Mouse (Mus musculus): ENCODE data around the gene Rundc3b.

Rundc3b gene

DNA sequence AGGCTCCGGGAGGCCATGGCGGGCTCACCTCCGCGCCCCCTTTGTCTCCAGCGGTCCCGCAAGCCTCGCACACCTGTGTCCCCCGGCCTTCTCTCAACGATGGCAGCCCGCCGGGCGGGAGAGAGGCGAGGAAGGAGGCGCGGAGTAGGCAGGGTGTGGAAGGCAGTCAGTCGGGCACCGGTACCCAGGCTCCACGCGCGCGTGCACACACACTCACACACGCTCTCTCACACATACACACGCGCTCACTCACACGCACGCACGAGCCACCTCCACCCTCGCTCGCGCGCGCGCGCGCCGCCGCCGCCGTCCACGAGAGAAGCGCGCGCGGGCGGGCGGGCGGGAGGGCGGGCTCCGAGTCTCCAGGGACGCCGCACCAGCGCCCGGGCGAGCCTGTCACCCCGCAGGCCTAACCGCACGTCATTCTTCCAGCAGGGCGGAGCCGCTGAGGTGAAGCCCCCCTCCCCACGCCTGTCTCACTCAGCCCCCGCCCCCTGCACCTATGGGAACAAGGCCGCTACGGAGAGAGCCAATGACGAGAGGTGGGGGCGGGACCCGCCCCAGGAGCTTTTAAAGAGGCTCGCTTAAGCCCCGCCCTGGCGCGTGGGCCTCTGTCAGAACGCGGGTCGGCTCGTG is at the start of gene Rundc3b:
Gene Rundc3b (minus strand): TSS at position 357 of the 636 bp plus-strand sequence.
- DNase-seq (ENCODE audit: low spot score) = peak; percentile 94

DNA sequence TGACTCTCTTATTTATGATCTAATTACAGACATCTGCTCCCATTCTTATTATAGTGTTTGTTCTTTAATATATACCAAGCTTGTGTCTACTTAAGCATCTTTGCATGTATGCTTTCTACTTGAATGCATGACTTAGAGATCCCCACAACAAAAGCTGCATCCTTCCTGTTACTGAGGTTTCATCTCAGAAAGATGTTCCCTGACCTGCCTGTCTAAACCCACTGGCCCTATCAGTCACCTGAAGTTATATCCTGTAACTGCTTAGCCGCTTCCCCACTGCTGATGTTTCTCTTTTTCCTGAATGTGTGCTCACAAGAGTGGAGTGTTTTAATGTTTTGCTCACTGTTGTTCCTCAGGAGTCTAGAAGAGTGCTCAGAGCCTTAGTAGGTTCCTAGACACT is 46.9 kb upstream of the Rundc3b start:
- no peak for DNase-seq (ENCODE audit: low spot score)

DNA sequence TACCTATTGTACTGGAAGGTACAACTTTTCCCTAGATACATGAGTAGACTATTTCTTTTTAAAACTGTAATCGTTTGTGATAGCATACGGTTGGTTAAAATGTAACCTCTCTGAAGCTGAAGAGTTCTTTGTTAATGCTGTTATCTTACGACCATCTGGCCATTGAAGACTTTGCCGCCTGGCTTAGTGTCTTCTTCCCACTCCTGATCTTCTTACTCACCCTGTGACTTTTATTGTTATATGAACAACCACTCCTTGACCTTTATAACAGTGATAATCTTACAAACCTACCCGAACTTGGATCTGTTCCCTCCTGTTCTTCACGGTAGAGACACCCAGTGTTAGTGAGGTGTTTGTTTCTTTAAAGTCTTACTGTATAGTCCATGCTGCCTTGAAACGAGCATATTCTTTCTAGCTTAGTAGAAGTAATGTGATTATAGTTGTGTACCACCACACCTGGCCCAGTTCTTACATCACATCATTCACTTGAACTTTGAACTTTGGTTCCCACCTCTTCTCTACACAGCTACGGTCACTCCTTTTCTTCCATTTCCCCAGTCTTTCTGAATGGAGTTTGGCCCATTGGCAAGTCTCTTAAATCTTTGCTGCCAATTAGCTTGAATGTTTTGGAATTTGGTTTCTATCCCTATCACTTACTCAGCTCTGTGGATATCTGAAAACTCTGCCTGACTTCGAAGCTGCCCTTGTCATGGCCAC is 45.2 kb upstream of the Rundc3b start:
- no peak for DNase-seq (ENCODE audit: low spot score)

DNA sequence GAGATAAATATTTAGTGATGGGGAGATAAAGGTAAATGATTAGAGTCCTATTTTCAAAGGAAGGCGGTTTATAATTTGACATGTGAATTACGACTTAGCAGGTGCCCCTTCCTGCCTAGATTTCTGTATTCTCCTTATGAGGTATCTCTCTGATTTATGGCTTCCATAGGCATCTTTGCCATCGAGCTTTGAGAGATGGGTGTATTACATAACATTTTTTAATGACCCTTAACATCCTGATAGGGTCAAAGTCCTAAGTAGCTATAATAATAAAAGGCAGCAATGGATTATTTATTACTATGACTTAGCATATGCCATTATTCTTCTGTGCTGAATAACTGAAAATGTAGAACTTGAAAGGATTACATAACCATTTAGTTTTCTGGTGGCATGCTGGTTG is 41.9 kb upstream of the Rundc3b start:
- DNase-seq (ENCODE audit: low spot score) = no peak

DNA sequence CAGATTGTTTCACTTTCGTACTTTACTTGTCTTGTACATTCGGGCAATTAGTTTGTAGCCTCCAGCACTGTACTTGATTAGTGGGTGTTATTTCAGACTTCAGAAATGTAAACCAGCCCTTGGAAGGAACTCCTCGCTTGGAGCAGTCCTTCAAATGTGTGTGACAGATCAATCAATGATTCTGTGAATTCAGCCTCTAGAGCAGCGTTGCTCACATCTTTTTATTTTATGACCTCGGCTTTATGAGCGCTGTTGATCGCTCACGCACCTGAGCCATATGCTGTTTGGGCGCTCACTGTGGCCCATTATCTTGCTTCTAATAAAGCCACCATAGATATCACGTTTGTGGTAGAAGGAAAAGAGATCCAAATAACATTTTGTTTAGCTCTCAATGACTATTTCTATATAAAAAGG is 38.0 kb upstream of the Rundc3b start:
- DNase-seq (ENCODE audit: low spot score) = no peak

DNA sequence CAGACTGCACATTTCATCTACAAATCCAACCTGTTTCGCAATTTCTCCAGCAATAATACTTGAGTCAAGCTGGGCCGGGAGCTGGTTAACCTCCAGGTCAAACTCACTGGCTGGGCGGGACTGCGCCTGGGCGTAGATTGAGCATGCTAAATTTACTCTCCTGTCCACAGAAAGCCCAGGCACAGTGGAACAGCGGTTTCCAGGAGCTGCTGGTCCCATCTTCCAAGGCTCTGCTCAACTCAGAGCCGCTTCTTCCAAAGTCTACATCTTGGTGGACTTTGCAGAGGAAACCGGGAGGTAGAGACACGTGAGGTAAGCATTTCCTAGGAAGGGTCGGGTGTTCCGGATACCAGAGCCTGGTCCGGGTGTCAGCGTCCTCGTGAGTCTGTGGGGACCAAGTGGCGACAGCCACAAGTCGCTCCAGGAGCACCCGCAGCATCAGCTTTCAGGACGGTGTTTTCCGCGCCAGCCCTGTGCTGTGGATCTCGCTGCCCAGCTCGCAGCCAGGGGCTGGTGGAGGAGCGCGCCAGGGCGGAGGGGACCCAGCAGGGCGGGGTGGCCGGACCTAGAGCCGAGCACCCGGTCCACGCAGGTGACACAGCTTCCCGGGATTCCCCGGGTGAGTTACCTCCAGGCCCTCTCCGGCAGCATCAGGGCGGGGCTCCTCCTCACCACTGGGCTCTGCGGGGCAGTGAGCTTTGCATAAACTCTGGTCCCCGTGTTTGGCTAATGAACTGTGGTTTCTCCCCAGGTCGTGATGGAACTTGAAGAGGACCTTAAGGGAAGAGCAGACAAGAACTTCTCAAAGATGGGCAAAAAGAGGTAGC is 37.4 kb upstream of the Rundc3b start, which contains the start of gene Abcb1a:
Gene Abcb1a (plus strand): TSS at position 167 of the 827 bp plus-strand sequence.
- DNase-seq (ENCODE audit: low spot score) = peak; percentile 47

DNA sequence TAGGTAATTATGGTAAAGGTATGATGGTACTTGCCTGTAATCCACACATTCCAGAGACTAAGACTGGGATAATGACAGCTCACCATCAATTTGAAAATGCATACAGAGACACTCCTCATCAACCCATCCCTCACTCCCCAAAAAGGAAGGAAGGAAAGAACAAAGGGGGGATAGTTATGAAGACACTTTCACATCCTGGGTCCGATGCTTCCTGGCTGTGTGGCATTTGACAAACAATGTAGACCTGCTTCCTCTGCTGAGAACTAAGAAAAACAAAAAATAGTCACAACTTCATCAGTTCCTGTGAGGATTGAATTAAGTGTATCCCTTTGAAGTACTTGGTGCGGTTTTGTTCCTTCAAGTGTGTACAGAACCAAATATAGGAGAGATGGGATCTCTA is 29.3 kb upstream of the Rundc3b start:
- DNase-seq (ENCODE audit: low spot score) = no peak

DNA sequence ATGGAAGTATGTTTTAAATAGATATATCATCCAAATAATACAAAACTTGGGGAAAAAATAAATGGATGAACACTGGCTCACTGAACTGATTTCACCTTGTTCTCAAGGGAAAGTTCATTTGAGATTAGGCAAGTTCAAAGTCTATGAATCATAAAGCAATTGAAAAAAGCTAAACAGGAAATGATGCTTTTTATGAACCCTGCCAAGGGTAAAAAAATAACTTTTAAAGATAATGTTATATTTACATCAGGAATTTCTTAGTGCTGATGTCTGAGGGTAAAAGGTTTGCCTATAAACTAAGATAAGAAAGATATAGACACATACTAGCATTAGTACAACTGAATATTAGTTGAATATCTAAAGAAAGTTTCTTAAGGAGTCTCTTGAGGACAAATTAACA is 26.0 kb upstream of the Rundc3b start:
- DNase-seq (ENCODE audit: low spot score) = no peak

DNA sequence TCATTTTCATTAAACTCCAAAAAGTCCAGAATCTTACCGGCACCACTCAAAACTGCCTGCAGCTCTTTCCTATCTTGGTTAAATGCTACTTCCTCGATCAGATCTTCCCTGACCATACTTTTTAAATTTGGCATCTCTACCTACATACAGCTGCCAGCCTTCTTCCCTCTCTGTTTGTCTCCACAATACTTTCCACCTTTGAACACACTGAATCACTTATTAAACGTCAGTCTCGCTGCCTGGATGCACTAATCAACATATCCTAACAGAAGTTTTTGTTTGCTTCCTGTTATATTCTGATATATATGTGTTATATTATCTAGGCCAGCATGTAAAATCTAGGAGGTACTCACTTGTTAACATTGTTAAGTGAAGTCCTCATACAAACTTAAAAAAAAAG is 25.5 kb upstream of the Rundc3b start:
- no peak for DNase-seq (ENCODE audit: low spot score)

DNA sequence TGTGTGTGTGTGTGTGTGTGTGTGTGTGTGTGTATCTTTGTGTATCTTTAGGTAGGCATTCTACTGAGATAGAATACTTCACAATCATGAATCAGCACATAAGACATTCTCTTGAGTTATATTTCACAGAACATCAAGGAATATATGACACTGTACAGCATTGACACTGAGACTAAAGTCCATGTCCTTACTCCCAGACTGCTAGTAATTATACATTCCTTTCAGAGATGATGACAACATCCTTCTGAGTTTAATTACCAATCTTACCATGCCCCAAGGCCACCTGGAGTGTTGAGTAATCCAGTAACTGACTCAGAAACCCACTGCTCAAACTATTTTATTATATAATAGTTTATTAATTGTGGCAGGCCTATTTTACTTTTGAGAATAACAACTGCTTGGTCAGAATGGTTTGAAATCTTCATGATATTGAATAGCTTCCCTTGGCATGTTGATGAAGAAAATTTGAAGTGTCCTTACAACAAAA is 11.8 kb upstream of the Rundc3b start:
- no peak for DNase-seq (ENCODE audit: low spot score)

DNA sequence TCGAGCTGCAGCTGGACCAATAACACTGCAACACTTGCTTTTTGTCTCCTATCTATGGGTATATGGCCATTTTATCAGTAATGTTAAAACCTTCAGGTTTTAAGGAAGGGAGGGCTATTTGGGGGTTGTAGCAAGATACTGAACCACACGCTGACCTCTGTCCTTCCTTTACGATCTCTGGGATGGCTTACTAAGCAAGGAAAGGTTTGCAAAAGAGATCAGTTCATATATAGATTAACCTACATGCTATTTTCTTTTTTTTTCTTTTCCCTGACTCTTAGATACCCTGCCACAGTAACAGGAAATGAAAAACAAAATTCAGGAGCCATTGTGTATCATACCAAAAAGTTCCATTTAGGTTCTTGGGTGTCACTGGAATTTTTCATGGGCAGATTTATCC is 10.1 kb upstream of the Rundc3b start:
- DNase-seq (ENCODE audit: low spot score) = no peak

DNA sequence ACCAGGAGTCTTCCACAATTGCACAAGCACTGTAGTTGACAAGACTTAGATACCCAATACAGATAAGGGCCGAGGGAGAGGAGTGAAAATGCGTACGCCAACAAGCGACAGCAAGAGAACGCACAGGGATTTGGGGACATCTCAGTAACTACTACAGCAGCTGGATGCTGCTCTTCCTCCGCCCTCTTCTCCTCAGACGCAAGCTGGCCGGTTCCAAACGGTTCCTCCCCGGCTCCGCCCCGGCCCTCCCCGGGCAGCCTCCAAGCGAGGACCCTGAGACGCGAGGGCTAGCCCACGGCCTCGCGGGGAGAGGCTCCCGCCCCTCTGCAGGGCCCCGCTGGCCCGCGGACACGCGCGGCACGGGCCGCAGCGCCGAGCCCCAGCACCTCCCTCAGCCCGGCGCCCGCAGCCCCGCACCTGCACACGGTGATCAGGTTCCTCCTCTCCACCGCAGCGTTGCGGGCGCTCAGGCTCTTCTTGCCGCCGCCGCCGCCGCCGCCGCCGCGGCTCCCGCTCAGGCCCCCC is 619 bp downstream of the Rundc3b start:
- peak; percentile 62 for DNase-seq (ENCODE audit: low spot score)

DNA sequence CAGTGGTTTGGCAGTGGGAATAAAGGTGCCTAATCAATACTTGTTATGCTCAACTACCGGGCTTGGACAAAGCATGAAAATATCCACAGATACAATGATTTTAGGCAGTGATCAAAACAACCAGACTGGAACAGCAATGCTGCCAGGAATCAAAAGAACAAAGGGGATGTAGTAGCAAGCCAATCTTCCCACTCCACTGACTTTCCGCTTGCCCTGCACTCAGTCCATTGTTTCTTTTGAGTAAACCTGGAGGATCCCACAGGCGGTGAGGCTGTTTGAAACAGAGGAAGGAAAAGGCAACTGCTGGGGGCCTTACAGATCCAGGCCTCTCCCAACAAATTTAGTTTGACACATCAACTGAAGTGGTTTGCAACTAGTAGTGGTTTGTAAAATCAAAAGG is 51.6 kb downstream of the Rundc3b start:
- DNase-seq (ENCODE audit: low spot score) = no peak

DNA sequence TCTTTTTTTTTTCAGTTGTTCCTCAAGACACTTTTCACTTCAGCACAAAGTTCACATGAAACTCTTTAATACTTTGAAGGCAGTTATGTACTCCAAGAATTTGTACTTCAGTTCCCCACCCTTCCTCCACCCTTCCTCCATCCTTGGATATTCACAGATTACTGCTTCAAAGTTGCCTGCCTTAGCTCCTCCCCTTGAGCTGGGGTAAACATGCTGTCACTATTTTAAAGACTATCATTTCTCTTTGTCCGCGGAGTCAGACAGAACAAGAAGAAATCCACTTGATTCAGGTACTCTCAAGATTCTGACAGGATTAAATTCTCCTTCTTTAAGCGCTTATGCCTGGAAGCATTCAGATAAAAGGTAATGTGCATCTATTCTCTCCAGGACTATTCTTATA is 55.9 kb downstream of the Rundc3b start:
- DNase-seq (ENCODE audit: low spot score) = no peak

DNA sequence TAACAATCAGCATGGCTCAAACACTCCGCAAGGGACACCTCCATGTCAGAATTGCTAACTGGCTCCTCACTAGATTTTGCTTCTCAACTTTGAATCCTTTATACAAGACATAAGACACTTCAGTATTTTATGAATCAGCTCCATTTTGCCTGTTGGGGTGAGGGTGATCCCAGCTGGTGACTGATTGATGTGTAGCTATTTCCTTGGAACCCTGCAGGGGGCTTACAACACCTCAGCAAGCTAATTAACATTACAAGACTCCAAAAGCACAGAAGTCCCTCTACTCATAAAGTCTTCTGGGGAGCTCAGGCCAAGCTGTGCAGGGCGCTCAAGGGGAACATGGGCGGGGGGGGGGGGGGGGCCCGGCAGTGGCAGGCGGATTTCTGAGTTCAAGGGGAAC is 78.2 kb downstream of the Rundc3b start:
- no peak for DNase-seq (ENCODE audit: low spot score)

DNA sequence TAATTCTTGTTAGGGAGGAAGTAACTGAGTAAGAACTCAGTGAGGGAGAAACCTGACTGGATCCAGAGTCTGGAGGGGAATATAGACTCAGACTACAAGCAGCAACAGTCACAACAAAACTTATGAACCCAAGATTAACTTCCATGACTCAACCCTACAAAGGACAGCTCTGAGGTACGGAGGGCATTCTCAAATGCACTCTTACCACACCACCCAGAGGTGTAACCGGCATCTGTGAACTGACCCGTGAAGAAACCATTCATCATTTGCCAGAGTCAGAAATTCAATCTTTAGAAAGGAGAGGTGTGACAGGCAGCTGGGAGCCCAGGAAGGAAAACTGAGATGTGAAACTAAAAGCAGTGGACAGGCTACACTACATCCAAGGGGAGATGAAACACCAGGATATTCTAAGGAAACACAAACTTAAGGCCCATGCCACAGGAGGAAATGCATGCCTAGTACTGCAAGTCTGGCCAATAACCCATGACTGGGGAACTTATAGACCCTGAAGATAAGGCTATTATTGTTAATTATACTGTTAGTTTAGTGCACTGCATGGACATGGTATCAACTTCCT is 80.0 kb downstream of the Rundc3b start:
- no peak for DNase-seq (ENCODE audit: low spot score)

DNA sequence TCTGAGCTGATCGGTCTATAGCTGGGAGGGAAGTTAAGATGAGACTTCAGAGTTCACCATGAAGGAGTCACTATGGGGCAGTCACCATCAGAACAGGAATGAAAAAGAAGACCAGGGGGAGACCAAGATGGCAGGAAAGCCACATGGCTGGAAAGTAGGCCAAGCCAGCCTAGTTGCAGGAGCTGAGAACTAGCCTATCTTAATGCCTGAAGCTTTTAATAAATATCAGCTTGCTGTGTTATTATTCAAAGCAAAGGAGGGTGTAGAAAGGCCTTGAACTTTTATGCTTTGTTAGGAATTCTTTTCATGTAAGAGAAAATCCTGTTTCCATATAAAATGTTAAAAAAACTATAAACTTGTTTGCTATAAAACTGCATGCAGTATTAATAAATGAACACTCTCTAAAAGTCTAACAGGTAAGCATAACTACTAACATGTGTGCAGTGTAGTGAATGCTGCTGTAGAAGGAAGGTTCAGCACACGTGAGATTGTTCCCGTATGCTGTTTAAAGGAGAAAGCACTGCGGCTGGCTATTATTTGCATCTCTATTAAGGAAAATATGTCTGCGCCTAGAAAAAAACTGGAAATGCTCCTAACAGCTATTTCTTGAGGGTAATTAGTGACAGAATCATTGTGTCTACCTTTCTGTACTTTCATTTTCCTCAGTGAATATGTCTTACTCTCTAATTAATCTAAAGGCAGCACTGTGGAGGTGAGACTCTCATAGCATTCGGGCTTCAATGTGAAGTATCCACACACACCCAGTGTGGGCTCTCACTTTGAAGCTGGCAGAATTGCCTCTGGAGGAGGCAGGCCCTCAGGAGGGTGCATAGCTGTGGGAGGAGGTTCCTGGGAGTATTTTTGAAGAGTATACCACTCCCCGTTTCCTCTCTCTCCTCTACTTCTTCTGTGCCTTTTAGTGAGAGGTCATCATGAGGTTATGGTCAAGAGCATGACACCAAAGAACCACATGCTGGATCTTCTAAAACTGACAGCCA is 81.3 kb downstream of the Rundc3b start:
- DNase-seq (ENCODE audit: low spot score) = no peak

DNA sequence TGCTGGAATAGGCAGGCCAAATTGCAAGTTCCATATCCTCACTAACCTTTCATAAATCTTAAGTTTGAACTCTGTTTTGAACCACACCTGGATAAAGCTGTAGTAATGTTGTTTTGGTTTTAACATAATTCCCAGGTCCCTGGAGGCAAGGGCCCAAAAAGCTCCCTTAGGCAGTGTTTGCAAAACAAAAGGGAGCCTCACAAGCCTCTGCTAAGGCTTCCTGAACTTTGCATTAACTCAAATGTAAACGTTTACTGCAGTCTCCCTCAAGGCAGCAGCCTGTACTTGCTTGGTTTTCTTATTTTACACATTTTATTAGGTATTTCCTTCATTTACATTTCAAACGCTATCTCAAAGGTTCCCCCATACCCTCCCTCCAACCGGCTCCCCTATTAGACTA is 103.7 kb downstream of the Rundc3b start:
- DNase-seq (ENCODE audit: low spot score) = no peak

DNA sequence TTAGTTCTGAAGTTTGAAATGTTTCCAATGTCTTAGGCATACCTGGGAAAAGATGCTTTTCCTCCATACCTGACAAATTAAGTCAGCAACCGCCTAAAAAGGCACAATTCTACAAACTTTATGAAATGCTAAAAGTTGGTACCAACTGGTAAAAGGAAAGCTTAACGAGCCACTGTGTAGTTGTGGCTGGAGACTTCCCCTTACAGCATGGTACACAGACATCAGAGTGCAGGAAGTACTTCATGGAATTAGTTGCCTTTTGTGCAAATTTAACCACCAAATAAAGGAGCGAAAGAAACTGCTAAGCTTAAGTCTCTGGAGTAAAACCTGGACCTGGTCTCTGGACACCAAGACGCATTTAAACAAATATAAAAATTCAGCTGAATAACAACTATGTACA is 131.0 kb downstream of the Rundc3b start:
- no peak for DNase-seq (ENCODE audit: low spot score)

DNA sequence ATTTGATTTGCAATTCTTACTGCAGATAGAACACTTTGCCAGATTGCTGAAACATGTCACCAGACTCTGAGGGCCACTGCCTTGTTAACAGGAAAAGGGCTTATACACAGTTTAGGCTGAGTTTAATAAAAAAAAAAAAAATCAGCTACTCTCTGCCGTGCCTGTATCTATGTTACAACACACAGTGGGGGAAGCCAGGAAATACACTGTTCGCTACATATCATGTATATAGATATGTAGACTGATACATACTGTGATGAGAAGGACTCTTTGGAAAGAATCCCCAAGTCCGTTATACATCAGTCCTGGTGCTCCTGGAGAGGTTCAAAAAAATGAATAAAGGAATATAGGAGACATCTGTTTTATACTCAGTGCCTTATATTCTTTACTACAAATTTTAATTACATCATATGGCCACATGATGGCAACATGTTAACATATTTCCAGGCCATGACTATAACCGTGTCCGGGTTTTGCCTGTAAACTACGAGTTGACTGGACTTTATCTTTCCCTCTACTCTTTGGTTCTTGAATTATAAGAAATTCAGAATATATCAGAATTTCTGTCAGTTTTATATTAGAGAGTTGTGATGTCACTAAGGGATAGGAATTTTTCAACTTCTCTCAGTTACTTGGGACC is 133.2 kb downstream of the Rundc3b start:
- no peak for DNase-seq (ENCODE audit: low spot score)
